Mouse (Mus musculus): ENCODE measurements around the gene Cebpzos.

DNA sequence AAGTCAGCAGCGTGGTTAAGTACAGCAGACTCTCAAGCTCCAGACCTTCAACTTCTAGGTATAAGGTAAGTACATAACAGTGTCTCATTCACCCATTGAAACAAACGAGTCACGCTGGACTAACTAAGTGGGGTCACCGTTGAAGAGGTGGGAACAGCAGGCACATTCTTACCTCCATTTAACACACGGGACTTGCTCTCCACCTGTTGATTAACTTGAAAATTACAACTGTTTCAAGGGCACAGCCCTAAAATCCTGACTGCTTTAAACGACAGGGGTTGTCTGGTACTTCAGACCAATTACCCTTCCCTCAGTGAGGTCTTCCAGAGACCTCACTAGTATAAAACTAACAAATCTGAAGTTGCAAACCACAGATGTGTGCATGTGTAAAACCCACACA lies 43.2 kb downstream of the Cebpzos start:
- TF ChIP-seq GATA1 (IDR thresholded peaks at IDR 0.05; ENCODE audit: borderline replicate concordance, low read length) (no peak), FLI1 (IDR thresholded peaks at IDR 0.05; ENCODE audit: low read length) (no peak)

Data from megakaryocyte, embryonic 14.5 days (primary cell).